Mouse (Mus musculus) spleen, adult 18-20 months (tissue): ENCODE measurements around the gene Gm5580.
"Not testable (repeated sequence)": the region's sequence is repeated elsewhere in the genome, so short reads cannot be mapped to it uniquely, and the experiment has no call there.

Experiments
- DNase-seq, 2 experiments: peaks; one replicate each; pipeline ENCODE4 v3.0.0; 2022; ENCODE audit warnings: mixed read lengths in 2 of 2

The Gm5580 gene

DNA sequence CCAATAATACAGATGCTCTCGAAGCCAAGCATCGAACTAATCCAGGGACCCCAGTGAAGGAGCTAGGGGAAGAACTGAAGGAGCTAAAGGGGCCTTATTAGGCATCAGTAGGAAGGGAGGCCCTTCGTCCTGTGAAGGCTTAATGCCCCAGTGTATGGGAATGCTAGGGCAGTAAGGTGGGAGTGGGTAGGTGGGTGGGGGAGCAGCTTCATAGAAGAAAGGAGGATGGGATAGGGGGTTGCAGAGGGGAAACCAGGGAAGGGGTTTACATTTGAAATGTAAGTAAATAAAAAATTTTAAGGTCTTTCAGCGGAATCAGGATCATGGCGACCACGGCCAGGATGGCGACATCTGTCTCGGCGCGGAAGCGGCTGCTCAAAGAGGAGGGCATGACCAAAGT, at the start of gene Gm5580:
Gm5580 (plus strand) TSS at position 301 of the 400 bp plus-strand sequence.
- DNase-seq: not testable (repeated sequence)

DNA sequence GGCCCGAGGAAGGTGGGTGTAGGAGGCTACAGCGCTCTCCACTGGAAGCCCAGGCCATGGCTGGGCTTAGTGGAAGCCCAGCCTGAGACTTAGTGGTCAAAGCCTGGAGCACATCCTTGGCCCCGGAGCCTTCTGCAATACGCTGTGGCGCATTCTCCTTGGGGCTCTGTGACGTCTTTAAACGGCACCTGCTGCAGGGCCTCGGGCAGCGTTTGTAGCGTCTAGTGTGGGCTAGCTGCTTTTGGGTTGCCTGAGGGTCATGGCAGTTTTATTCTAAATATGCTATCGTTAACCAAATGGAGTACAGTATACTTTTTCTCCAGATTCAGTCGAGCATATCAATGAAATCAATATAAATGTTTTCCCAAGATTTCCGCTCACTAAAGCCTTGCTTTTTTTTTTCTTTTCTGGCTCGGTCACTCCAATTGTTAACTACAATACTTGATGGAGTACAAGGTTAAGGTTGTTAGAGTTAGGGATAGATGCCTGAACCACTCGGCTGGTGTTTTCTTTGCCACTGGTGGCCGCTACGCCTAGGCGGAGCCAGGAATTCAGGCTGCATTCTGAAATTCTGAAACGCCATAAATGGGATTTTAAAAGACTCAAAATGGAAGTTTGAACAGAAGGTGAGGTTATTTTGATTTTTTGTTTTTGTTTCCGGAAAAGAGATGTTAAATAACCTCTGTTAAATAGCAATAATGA, 44.5 kb upstream of the Gm5580 start, which contains the start of gene Olfr212:
Olfr212 (plus strand) TSS at position 215 of the 702 bp plus-strand sequence.
- DNase-seq: not testable (repeated sequence)

GRCm38 (mm10) chr6:116514832-116515231, 36.1 kb upstream of the Gm5580 start:
- no peak for DNase-seq

DNA sequence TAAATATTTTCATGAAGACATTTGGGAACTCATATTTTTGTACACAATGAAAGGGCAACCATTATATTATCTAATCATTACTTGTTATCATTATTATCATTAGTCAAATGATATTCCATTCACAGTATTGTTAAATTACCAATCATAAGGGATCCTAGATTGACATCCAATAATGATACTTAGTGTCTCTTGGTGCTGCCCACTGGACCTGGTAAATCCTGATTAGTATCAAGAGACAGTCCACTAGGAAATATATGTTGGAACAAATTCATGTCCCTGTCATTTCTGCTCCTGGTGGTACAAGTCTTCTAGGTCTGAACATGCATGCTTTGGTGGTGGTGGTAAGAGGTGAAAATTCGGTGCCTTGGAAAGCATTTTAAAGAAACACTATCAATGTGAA, 12.8 kb upstream of the Gm5580 start, which contains the start of gene Olfr213:
Olfr213 (plus strand) TSS at position 301 of the 400 bp plus-strand sequence.
- DNase-seq: no peak

DNA sequence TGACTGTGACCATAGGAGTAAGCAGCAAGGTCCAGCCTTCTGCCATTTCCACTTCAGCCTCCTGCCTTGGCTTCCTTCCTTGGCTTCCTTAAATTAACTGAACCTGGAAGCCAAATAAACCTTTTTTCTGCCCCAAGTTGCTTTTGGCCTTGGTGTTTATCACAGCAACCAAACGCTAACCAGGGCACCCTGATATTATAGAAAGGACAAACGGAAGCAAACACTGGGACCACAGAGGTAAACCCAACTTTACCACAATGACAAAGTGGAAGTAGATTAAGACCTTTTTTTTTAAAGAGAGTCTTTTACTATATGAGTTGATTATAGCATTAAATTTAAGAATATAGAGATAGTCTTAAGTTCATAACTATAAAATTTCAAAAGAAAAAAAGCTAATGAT, 8.4 kb upstream of the Gm5580 start:
- no peak for DNase-seq

DNA sequence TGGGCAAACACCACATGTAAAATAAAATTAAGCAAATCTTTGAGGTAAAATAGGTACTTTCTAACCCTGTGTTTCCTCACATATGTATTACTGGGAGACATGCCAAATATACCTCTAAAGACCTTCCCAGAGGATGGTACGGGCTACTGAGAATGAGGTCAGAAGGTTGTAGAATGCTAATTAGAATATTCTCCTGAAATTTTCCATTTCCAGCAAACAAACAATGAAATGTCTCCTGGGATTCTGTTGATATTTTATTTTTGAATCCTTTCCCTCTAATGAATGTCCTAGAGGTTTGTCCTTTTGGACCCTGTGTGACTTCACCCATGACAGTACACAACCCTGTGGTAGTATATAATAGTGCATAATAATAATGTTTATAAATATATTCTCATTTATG, 3.0 kb downstream of the Gm5580 start, which contains the start of gene Olfr214:
Olfr214 (plus strand) TSS at position 301 of the 400 bp plus-strand sequence.
- no peak for DNase-seq

DNA sequence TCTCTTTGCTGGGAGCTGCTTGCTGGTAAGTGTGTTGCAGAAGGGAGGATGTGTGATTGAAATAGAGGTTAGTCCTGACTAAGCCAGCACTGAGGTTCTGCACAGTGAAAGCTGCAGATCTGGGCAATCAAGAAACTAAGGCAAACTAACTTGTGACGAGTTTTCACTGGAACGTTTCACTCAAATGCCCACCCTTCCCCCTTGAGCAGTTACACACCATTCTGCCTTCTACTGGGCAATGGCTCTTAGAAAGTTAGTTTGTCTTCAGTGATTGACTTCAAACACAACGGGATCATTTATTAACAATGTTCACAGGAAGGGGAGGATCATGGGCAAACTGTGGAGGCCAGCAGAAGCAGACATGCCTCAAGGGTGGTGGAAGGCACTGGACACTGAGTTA, 4.0 kb downstream of the Gm5580 start:
- no peak for DNase-seq

GRCm38 (mm10) chr6:116569834-116570233, 18.9 kb downstream of the Gm5580 start:
- peak in 1 of 2 experiments; percentile 5 for DNase-seq

- DNase-seq: no peak
Observed at GRCm38 (mm10) chr6:116584095-116584494, 33.2 kb downstream of the Gm5580 start, which contains the start of gene Olfr215. Gene Olfr215 (minus strand): TSS chr6:116584195.

- not testable (repeated sequence) for DNase-seq
Observed at GRCm38 (mm10) chr6:116600969-116601368, 50.0 kb downstream of the Gm5580 start.
